Mouse (Mus musculus): ENCODE data around the gene Plekhg3. TPM values are rescaled to one million over a fixed set of nuclear protein-coding genes. Genes with fewer than 3 reads are reported as not detected.

The Plekhg3 gene
- polyA plus RNA-seq, 1 experiment from 2014 or later, result 1.1 TPM

DNA sequence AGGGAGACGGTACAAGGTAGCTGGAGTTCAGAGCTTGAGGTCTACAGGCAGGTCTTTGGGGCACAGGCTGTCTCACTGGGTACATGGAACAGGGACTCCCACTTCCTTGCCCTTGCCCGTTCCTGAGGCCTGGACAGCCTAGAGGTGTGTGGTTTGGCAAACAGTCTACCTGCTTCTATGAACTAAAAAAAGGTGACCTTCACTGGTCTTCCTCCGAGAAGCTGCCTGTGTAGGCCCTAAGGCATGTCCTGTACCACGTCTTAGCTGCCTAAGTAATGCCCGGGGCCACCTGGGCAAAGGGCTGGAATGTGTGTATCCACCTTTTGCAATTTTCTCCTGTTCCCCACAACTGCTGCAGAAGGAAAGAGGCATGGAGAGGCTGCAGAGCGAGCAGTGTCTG lies 42.7 kb downstream of the Plekhg3 start:
- Histone ChIP-seq H3K9ac (replicated peaks) (no peak overlapping the region), H3K9me3 (replicated peaks) (no peaks in the 10 kb centered on the region), H3K27ac (replicated peaks) (no peak overlapping the region), H3K36me3 (no peaks in the 10 kb centered on the region), H3K4me1 (no peaks in the 10 kb centered on the region), H3K4me3 (replicated peaks) (no peak overlapping the region), H3K4me2 (no peak overlapping the region), H3K27me3 (replicated peaks) (no peaks in the 10 kb centered on the region)
- ATAC-seq (ENCODE audit: low FRiP score), result no peak
- WGBS, result 95% methylated on average over 6 of the region's 6 CpGs

DNA sequence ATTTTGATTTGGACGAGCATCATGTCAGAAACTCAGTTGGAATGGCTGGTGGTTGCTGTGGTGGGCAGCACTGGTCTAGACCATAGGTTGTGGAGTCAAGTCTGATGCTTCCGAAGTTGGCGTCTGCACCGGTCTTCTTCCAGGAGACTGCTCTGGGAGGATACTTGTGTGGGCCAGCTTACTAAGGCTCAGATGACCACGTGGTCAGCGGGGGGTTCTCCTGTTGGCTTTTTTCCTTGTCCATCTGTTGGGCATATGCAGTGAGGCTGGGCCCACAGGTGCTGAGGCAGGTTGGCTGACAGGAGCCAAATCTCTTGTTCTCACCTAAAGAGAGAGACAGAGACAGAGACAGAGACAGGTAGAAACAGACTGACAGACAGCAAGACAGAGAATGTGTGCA lies 44.1 kb downstream of the Plekhg3 start:
- Histone ChIP-seq H3K9ac (replicated peaks) (no peak overlapping the region), H3K27me3 (replicated peaks) (no peaks in the 10 kb centered on the region), H3K4me3 (replicated peaks) (no peak overlapping the region), H3K4me2 (no peak overlapping the region), H3K36me3 (no peaks in the 10 kb centered on the region), H3K9me3 (replicated peaks) (no peaks in the 10 kb centered on the region), H3K4me1 (no peaks in the 10 kb centered on the region), H3K27ac (replicated peaks) (no peak overlapping the region)
- no peak for ATAC-seq (ENCODE audit: low FRiP score)
- 95% methylated on average over 6 of the region's 6 CpGs for WGBS

GRCm38 (mm10) chr12:76576061-76576460 lies 45.4 kb downstream of the Plekhg3 start:
- Histone ChIP-seq H3K9me3 (replicated peaks) (no peaks in the 10 kb centered on the region), H3K9ac (replicated peaks) (no peak overlapping the region), H3K27ac (replicated peaks) (no peak overlapping the region), H3K27me3 (replicated peaks) (no peaks in the 10 kb centered on the region), H3K36me3 (no peaks in the 10 kb centered on the region), H3K4me1 (no peaks in the 10 kb centered on the region), H3K4me2 (no peak overlapping the region), H3K4me3 (replicated peaks) (no peak overlapping the region)
- ATAC-seq (ENCODE audit: low FRiP score), result no peak
- WGBS, result 92% methylated on average over 9 of the region's 9 CpGs

DNA sequence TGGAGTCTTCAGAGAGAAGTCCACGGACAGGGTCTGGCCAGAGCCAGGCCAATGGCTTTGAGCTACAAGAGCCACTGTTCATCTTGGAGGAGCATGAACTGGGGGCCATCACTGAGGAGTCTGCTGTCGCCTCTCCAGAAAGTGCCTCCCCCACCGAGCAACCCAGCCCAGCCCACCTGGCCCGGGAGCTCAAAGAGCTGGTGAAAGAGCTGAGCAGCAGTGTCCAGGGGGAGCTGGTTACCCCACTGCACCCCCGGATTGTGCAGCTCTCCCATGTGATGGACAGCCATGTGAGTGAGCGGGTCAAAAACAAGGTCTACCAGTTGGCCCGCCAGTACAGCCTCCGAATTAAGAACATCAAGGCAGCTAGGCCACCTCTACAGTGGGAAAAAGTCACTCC lies 46.1 kb downstream of the Plekhg3 start:
- H3K9me3 ChIP-seq (replicated peaks), result no peaks in the 10 kb centered on the region
- H3K9ac ChIP-seq (replicated peaks), result no peak overlapping the region
- no peak overlapping the region for H3K27ac ChIP-seq (replicated peaks)
- no peaks in the 10 kb centered on the region for H3K4me1 ChIP-seq
- no peaks in the 10 kb centered on the region for H3K27me3 ChIP-seq (replicated peaks)
- no peak overlapping the region for H3K4me3 ChIP-seq (replicated peaks)
- no peak overlapping the region for H3K4me2 ChIP-seq
- H3K36me3 ChIP-seq, result no peaks in the 10 kb centered on the region
- 93% methylated on average over 8 of the region's 8 CpGs for WGBS
- no peak for ATAC-seq (ENCODE audit: low FRiP score)

- no peak for ATAC-seq (ENCODE audit: low FRiP score)
- WGBS, result 95% methylated on average over 16 of the region's 16 CpGs
These were observed 47.2 kb downstream of the Plekhg3 start for GRCm38 (mm10) chr12:76577858-76578257.

DNA sequence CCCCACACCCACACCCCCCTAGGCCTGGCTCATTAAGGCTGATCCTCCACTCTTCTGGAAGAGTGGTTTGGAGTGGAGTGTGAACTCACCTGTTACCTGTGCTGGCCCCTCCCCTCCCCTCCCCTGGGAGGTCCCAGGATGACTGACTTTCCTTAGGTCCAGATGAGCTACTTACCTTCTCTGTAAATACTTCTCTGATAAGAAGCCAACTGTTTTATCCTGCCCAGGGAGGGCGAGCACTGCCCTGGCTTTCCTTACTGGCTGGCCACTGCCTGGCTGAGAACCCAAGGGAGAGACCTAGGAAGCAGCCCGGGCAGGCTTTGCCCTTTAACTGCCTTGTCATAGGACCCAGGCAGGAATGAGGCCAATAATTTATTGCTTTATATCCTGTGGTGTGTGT lies 47.8 kb downstream of the Plekhg3 start:
- Histone ChIP-seq H3K36me3 (no peaks in the 10 kb centered on the region), H3K27me3 (replicated peaks) (no peaks in the 10 kb centered on the region), H3K9me3 (replicated peaks) (no peaks in the 10 kb centered on the region), H3K4me1 (peaks cover 8% of the 10 kb centered on the region), H3K27ac (replicated peaks) (no peak overlapping the region), H3K4me2 (no peak overlapping the region), H3K9ac (replicated peaks) (no peak overlapping the region), H3K4me3 (replicated peaks) (no peak overlapping the region)
- ATAC-seq (ENCODE audit: low FRiP score), result no peak
- WGBS, result 76% methylated on average over 2 of the region's 2 CpGs

More at GRCm38 (mm10) chr12:76577858-76578257, 47.2 kb downstream of the Plekhg3 start:
- Histone ChIP-seq H3K36me3 (no peaks in the 10 kb centered on the region), H3K4me2 (no peak overlapping the region), H3K27ac (replicated peaks) (no peak overlapping the region), H3K4me1 (peaks cover 4% of the 10 kb centered on the region), H3K9ac (replicated peaks) (no peak overlapping the region), H3K9me3 (replicated peaks) (no peaks in the 10 kb centered on the region), H3K27me3 (replicated peaks) (no peaks in the 10 kb centered on the region), H3K4me3 (replicated peaks) (no peak overlapping the region)

DNA sequence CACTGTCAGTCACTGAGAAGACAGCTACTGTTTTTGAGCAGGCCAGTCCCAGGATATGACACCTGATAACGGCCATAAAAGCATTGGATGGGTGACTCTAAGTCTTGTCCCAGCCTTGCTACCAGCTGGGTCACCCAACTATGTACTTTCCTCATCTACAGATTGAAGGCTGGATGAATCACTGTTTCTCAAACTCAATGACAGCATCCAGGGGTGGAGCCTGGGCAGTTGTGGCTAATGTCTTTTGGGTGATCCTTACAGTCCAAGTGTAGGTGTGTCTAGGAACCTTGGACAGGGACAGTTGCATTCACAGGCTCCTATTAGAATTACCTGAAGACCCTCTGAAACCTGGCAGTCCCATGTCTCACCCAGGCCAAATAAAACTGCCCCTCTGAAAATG lies 49.1 kb downstream of the Plekhg3 start:
- H3K36me3 ChIP-seq, result no peaks in the 10 kb centered on the region
- no peak for ATAC-seq (ENCODE audit: low FRiP score)
- H3K4me3 ChIP-seq (replicated peaks), result no peak overlapping the region
- no peak overlapping the region for H3K9ac ChIP-seq (replicated peaks)
- H3K27me3 ChIP-seq (replicated peaks), result no peaks in the 10 kb centered on the region
- no peak overlapping the region for H3K4me2 ChIP-seq
- no peak overlapping the region for H3K27ac ChIP-seq (replicated peaks)
- no peaks in the 10 kb centered on the region for H3K9me3 ChIP-seq (replicated peaks)
- H3K4me1 ChIP-seq, result peaks cover 8% of the 10 kb centered on the region
- 86% methylated on average over 1 of the region's 1 CpGs for WGBS

- ATAC-seq (ENCODE audit: low FRiP score), result no peak
- Histone ChIP-seq H3K9me3 (replicated peaks) (no peaks in the 10 kb centered on the region), H3K36me3 (no peaks in the 10 kb centered on the region), H3K27ac (replicated peaks) (no peak overlapping the region), H3K27me3 (replicated peaks) (no peaks in the 10 kb centered on the region), H3K4me3 (replicated peaks) (no peak overlapping the region), H3K4me2 (no peak overlapping the region), H3K4me1 (peaks cover 8% of the 10 kb centered on the region), H3K9ac (replicated peaks) (no peak overlapping the region)
- 66% methylated on average over 3 of the region's 3 CpGs for whole genome bisulfite sequencing
These were observed 51.4 kb downstream of the Plekhg3 start for GRCm38 (mm10) chr12:76582139-76582538.

GRCm38 (mm10) chr12:76582841-76583240 lies 52.1 kb downstream of the Plekhg3 start:
- H3K9ac ChIP-seq (replicated peaks), result no peak overlapping the region
- H3K27ac ChIP-seq (replicated peaks), result no peak overlapping the region
- peaks cover 8% of the 10 kb centered on the region for H3K4me1 ChIP-seq
- WGBS, result 18% methylated on average over 6 of the region's 6 CpGs
- ATAC-seq (ENCODE audit: low FRiP score), result peak; percentile 53; the same call in 1 of the 2 replicates
- H3K4me3 ChIP-seq (replicated peaks), result no peak overlapping the region
- no peak overlapping the region for H3K4me2 ChIP-seq
- H3K27me3 ChIP-seq (replicated peaks), result no peaks in the 10 kb centered on the region
- H3K36me3 ChIP-seq, result no peaks in the 10 kb centered on the region
- H3K9me3 ChIP-seq (replicated peaks), result no peaks in the 10 kb centered on the region

GRCm38 (mm10) chr12:76583454-76583853 lies 52.8 kb downstream of the Plekhg3 start:
- H3K4me2 ChIP-seq, result no peak overlapping the region
- no peaks in the 10 kb centered on the region for H3K27me3 ChIP-seq (replicated peaks)

DNA sequence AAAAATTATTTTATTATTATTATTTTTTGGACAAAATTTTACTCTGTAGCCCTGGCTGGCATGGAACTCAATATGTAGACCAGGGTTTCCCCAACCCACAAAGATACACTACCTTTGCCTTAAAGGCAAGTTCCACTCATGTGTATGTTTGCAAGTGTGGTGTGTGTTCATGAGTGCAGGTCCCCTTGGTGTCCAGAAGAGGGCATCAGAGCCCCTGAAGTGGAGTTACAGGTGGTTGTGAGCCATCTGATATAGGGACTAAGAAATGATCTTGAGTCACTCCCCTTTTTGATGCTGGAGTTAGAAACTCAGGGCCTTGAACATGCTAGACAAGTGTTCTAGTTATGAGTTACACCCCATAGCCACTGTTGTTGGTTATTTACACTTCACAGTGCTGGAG lies 54.3 kb downstream of the Plekhg3 start:
- Histone ChIP-seq H3K27ac (replicated peaks) (no peak overlapping the region), H3K36me3 (no peaks in the 10 kb centered on the region), H3K9me3 (replicated peaks) (no peaks in the 10 kb centered on the region), H3K4me1 (peaks cover 8% of the 10 kb centered on the region), H3K4me2 (no peak overlapping the region), H3K4me3 (replicated peaks) (no peak overlapping the region), H3K9ac (replicated peaks) (no peak overlapping the region), H3K27me3 (replicated peaks) (no peaks in the 10 kb centered on the region)
- no peak for ATAC-seq (ENCODE audit: low FRiP score)

More at GRCm38 (mm10) chr12:76583454-76583853, 52.8 kb downstream of the Plekhg3 start:
- Histone ChIP-seq H3K4me3 (replicated peaks) (no peak overlapping the region), H3K9me3 (replicated peaks) (no peaks in the 10 kb centered on the region), H3K36me3 (no peaks in the 10 kb centered on the region), H3K9ac (replicated peaks) (no peak overlapping the region), H3K27ac (replicated peaks) (no peak overlapping the region), H3K4me1 (peaks cover 8% of the 10 kb centered on the region)
- 91% methylated on average over 7 of the region's 7 CpGs for WGBS
- ATAC-seq (ENCODE audit: low FRiP score), result no peak

GRCm38 (mm10) chr12:76587357-76587756 lies 56.7 kb downstream of the Plekhg3 start:
- Histone ChIP-seq H3K36me3 (no peaks in the 10 kb centered on the region), H3K27ac (replicated peaks) (no peak overlapping the region), H3K4me2 (no peak overlapping the region), H3K27me3 (replicated peaks) (no peaks in the 10 kb centered on the region), H3K9me3 (replicated peaks) (no peaks in the 10 kb centered on the region), H3K4me1 (peaks cover 8% of the 10 kb centered on the region), H3K4me3 (replicated peaks) (no peak overlapping the region), H3K9ac (replicated peaks) (no peak overlapping the region)
- 79% methylated on average over 11 of the region's 11 CpGs for WGBS
- ATAC-seq (ENCODE audit: low FRiP score), result no peak

GRCm38 (mm10) chr12:76589531-76589930 lies 58.8 kb downstream of the Plekhg3 start:
- no peak for ATAC-seq (ENCODE audit: low FRiP score)
- no peak overlapping the region for H3K9ac ChIP-seq (replicated peaks)
- no peaks in the 10 kb centered on the region for H3K9me3 ChIP-seq (replicated peaks)
- no peak overlapping the region for H3K4me2 ChIP-seq
- WGBS, result 75% methylated on average over 6 of the region's 6 CpGs
- H3K4me1 ChIP-seq, result peaks cover 9% of the 10 kb centered on the region
- no peaks in the 10 kb centered on the region for H3K36me3 ChIP-seq
- H3K27me3 ChIP-seq (replicated peaks), result 0 out of 2 replicates have a peak, but pooled peaks cover 2% of the 10 kb centered on the region
- H3K4me3 ChIP-seq (replicated peaks), result no peak overlapping the region
- H3K27ac ChIP-seq (replicated peaks), result no peak overlapping the region
